8 mouse cellular contexts compared by ENCODE assay signal in the genomic region with DNA sequence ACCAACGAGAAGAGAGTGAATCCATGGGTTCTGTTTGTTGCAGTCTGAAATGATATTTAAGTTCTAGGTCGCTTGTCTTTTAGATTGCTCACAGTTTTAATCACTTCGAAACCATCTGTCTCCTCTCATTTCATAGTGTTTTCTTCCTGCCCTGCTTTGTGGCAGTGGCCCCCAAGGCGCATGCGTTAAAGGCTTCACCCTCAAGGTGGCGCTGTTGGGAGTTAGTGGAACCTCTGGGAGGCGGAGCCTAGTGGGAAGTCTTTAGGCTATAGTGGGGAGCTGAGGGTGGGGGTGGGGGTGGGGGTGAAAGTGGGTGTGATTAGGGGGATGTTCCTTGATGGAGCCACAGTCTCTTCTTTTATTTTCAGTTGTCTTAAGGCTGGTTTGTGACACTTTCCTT.
DNase-seq lines count a peak whose midpoint lies in the region; ATAC-seq lines count a peak whose summit lies in the region.

No protein-coding gene starts in this region.

- peaks cover 8% of the 10 kb centered on the region for H3K4me1 ChIP-seq in neural tube, embryonic 15.5 days

- no peak overlapping the region for H3K4me2 ChIP-seq in neural tube, embryonic 15.5 days

- no peak overlapping the region for H3K4me3 ChIP-seq in neural tube, embryonic 15.5 days (replicated peaks)

- H3K9me3 ChIP-seq in neural tube, embryonic 15.5 days (replicated peaks), result no peaks in the 10 kb centered on the region

- no peaks in the 10 kb centered on the region for H3K36me3 ChIP-seq in neural tube, embryonic 15.5 days

- no peaks in the 10 kb centered on the region for H3K27me3 ChIP-seq in neural tube, embryonic 15.5 days (replicated peaks)

- H3K27ac ChIP-seq in neural tube, embryonic 15.5 days (replicated peaks), result no peak overlapping the region

- 58% methylated on average over 7 of the region's 7 CpGs for WGBS in neural tube, embryonic 15.5 days

- DNase-seq in cerebellum, adult 18-20 months, result peak; percentile 42 to 48
- no peak for DNase-seq in cerebellum, adult 11-12 months
- DNase-seq in neural tube, embryonic 10.5 days (ENCODE audit: extremely low spot score, low spot score), result peak; percentile 47
- peak; percentile 26 for DNase-seq in left cerebral cortex, adult 11 months (ENCODE audit: low spot score)
- DNase-seq in right cerebral cortex, postnatal 10 days (ENCODE audit: low spot score in 2 of 2), result peak; percentile 75 to 80
- DNase-seq in urinary bladder, postnatal 36 days (ENCODE audit: low spot score in 2 of 2), result no peak

- no peak for ATAC-seq in neural tube, embryonic 15.5 days (ENCODE audit: low FRiP score)
- ATAC-seq in frontal cortex, adult (ENCODE audit: low TSS enrichment), result peak; percentile 38; the same call in 1 of the 2 replicates

- no peak overlapping the region for H3K9ac ChIP-seq in neural tube, embryonic 15.5 days (replicated peaks)

Comparison
In these comparisons a context has a peak if more than half of its experiments do, and no peak if none do; other contexts are left out.
1. DNase-seq: peak in cerebellum, adult 18-20 months (2 of 2), neural tube, embryonic 10.5 days (single experiment), left cerebral cortex, adult 11 months (single experiment) and right cerebral cortex, postnatal 10 days (2 of 2); none in cerebellum, adult 11-12 months (single experiment) and urinary bladder, postnatal 36 days (0 of 2).